Mouse (Mus musculus): ENCODE data around the gene Oxsm.

Oxsm gene

DNA sequence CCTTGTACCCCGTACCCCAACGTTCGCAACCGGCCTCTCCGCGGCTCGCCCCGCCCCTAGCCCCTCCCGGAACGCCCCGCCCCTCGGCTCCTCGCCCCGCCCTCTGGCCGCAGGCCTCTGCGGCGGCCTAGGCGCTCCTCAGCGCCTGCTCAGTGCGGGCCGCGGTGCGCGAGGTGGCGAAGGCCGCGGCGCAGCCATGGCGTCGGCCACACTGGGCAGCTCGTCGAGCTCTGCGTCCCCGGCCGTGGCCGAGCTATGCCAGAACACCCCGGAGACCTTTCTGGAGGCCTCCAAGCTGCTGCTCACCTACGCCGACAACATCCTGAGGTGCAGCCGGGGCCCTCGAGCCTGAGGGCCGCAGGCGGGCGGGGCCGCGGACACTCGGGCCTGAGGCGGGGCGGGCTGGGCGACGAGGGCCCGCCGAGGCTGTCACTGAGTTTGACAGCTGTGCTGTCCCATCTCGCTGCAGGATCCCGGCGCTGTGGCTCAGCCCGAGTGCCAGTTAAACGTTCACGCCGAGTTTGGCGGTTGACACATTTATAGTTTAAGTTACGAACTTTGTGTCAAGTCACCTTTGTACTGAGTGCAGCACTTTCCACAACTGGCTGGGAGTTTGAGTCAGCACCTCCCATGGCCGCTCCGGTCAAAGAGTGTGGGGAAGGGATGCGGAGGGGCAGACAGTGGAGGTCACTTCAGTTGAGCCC is at the start of gene Oxsm, which contains the start of gene Ngly1:
Oxsm (minus strand) TSS at position 638 of the 704 bp plus-strand sequence.
Ngly1 (plus strand) TSS at position 110 of the 704 bp plus-strand sequence.
- DNase-seq (ENCODE audit: low spot score) = peak; percentile 72

DNA sequence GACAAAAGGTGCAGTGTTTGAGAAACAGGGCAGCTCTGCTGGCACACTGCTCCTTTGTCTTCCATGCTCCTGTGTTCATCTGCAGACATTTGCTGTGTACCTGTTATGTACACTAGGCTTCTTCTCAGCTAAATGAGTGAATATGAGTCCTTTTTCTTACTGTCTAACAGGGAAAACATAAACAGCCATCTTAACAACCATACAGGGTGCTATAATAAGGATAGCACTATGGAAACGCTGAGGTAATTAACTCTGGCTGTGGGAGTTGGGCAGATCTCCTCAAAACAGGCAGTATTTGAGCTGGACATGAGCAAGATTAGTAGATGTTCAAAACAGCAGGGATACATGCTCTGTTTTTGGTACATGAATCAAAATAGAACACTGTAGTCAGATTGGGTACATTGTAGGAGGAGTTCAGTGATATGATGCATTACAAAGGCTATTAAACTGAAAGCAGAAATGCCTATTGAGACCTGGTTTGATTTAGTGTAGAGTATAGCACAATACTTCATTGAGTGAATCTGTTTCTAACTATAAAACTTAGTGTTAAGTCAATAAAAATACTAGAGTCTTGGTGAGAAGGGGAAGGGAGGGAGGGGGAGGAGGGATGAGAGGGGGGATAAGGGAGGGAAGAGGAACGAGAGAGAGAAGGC is 47.3 kb upstream of the Oxsm start:
- no peak for DNase-seq (ENCODE audit: low spot score)

DNA sequence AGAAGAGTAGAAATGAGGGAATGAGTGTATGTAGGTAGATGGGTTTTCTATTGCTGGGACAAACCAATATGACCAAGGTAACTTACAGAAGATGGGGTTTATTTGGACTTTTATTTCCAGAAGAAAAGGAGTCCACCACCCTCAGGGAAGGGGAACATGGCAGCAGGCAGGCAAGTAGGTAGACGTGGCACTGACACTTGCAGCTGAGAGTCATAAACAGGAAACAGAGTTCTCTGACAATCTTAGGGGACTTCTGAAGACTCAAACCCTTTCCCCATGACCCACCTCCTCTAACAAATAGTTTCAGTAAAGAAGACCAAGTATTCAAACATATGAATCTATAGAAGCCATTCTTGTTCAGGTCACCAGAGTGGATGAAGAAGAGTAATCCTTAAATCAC is 44.3 kb upstream of the Oxsm start:
- DNase-seq (ENCODE audit: low spot score) = no peak

DNA sequence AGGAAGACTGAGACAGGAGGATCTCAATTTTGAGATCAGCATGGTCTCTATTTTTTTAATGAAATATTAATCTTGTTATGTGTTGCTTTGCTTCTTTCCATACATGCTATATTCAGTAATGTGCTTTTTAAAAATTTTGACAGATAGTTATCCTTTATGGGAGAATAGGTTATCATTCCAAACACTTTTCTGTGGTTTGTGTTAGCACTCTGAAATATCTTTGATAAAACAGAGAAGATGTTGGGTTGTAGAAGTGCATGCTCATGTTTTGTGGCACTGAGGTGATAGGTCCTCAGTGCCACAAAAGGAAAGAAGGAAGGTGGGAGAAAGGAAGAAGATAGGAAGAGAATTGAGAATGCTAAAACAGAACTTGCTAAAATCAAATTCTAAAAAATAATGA is 43.4 kb upstream of the Oxsm start:
- no peak for DNase-seq (ENCODE audit: low spot score)

DNA sequence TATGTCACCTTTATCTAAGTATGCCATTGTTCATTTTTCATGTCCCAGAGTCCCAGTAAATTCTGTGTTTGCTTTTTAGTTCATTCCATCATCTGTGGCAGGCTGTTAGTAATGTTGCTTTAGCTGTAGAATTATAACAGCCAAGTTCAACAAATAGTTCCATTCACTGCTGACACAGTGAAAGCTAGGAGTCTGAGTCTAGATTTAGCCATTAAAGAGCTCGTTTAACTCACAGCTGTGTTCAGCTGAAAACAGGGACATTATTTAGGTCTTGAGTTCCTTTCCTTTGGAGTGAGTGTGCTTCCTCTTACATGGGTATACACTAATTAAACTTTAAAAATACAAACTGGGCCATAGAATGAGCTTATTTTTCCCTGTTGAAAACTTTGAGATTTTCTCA is 42.8 kb upstream of the Oxsm start:
- DNase-seq (ENCODE audit: low spot score) = no peak

DNA sequence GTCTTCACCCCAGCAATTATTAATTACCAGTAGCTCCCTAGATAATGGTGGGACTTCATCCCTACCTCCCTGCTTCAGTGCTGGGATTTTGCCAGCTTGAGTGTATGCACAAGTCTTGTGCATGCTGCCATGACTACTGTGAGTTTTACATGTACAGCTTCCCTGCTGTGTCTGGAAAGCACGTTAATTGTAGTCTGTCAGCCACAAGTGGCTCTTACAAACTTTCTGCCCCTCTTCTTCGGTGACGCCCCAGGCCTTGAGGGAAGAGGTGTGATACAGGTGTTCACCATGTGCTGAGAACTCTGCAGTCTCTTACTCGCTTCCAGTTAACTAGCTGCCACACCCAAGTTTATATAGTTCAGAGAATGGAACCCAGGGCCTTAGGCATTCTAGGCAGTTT is 34.4 kb upstream of the Oxsm start:
- no peak for DNase-seq (ENCODE audit: low spot score)

DNA sequence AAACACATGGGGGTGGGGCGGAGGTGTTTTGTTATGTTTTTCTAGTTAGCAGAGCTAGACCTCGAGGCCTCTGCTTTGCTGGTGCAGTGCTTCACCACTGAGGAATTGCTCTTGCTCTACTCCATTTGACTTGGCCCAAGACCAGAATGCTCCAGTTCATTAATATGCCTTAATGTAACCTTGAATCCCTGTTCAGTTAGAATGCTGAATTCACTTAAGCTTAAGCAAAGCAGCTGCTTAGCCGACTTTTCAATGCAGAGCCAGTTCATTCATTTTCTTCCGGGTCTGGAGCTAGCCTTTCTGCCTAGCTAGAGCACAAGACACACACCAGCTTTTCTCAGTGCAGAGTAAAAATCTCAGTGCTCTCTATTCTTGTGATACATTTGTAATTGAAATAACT is 29.6 kb upstream of the Oxsm start:
- no peak for DNase-seq (ENCODE audit: low spot score)

DNA sequence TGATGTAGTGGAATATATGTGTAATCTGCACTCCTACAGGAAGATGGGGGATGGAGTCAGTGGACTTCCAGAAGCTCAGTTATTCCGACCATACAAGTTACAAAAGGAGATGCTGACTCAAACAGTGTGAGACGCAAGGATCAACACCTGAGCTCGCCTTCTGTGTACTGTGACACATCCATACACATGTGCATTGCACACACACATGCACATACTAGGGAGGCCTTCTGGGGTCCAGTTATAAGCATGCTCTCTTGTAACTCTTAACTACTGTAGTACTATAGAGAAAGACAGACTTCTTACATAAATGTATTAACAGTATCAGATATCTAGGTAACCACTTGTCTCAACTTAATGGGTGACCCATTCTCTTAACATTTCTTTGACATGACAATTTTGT is 24.1 kb upstream of the Oxsm start:
- DNase-seq (ENCODE audit: low spot score) = no peak

DNA sequence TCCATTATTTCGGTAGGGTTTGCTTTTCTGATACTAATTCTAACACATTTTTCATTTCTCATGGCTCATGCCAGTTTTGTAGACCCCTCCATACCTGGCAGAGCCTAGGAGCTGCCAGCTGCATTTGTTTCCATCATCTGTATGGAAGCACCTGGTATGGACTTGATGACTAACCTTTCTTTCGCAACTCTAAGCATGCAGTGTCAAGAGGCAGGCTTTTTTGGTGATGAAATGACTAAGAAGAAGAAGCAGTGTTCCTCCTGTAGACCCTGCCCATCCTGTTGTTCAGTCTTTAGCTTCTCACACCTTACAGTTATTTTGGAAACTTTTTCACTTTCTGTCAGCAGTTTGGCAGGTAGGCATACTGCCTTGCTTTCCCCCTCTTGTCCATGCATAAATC is 20.2 kb upstream of the Oxsm start:
- DNase-seq (ENCODE audit: low spot score) = no peak

DNA sequence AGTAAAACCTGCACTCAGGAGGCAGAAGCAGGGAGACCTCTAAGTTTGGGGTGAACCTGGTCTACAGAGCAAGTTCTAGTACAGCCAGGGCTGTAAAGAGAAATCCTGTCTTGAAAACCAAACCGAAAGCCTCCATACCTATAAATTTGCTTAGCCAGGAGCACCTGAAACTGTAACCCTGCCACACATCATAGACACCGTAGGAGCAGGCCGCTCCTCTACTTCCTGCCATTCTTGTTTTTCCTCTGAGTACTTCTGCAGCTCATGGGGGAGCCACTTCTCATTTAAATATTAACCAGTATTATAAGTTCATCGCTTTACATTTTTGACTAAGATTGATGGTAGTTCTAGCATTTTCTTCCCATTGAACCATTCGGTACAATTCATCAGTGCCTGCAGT is 17.4 kb upstream of the Oxsm start:
- no peak for DNase-seq (ENCODE audit: low spot score)

DNA sequence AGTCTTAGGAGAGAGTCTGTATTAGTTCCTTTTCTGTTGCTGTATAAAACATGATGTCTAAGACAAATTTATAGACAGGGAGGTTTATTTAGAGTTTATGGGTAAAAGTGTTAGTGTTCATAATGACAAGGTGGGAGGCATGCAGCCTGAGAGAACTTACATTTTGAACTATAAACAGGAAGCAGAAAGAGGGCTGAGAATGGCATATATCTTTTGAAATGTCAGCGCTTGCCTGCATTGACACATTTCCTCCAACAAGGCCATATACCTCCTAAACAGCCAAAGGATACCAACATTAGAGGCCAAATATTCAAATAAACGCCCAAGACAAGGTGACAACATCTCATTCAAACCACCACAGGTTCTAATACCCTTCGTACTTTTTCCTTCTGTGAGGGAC is 12.3 kb upstream of the Oxsm start:
- DNase-seq (ENCODE audit: low spot score) = no peak

DNA sequence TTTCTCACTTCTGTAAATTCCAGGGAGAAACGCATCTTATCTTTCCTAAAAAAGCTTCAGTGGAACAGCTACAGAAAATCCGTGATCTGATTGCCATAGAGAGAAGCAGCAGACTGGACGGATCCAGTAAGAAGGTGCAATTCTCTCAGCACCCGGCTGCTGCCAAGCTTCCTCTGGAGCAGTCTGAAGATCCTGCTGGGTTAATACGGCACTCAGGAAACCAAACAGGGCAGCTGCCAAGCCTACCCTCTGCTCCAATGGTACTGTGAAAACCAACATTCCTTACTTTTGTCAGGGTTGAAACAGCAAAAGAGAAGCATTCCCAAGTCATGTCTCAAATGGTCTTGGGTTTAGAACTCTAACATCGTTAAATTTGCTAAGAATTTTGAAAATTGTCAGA is 10.9 kb upstream of the Oxsm start:
- no peak for DNase-seq (ENCODE audit: low spot score)

DNA sequence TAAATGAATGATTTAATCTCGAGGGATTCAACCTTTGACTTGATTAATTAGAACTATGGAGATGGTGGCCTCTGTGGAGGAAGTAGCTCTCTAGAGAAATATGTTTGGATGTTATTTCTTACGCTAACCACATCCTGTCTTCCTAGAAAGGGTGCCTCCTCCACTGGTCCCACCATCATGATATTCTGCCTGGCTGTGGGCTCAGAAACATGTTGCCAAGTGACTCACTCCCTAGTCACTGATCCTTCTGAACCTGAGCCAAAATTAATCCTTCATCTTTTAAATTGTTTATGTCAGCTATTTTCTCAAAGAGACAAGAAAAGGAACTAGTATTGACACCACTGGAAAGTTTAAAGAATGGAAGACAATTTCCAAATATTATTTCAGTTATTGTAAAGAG is 6.6 kb upstream of the Oxsm start:
- no peak for DNase-seq (ENCODE audit: low spot score)

DNA sequence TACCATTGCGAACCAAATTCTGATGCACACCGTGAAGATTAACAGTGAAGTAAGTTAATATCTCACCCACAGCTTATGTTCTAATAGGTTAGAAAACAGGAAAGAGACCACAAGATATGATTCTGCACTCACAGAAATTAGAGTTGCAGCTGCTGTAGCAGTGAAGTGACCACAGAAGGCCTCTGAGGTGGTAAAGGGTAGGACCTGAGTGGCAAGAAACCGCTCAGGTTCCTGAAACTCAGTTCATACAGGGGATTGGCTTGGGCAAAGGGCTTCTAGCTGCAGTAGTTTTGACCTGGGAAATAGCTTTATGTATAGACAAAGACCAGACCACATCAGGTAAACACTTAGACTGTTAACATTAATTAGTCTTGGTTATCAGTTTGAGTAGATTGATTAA is 6.1 kb upstream of the Oxsm start:
- DNase-seq (ENCODE audit: low spot score) = no peak

DNA sequence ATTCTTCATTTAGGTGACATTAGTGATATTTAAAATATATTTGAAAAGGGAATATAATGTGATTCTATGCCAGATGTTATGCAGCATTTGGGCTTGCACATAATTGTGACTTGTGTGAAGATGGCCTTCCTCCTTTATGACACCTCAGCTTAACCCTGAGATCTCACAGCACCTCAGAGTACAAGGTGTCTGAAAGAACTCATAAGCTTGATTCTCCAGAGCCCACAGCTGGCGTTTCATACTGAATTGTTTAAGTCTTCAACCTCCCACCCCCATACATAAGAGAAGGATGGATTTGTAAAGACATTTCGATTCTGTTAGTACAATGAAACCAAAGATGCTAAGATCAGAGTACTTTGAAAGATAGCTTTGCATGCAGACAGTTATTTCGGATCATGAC is 491 bp upstream of the Oxsm start:
- no peak for DNase-seq (ENCODE audit: low spot score)

DNA sequence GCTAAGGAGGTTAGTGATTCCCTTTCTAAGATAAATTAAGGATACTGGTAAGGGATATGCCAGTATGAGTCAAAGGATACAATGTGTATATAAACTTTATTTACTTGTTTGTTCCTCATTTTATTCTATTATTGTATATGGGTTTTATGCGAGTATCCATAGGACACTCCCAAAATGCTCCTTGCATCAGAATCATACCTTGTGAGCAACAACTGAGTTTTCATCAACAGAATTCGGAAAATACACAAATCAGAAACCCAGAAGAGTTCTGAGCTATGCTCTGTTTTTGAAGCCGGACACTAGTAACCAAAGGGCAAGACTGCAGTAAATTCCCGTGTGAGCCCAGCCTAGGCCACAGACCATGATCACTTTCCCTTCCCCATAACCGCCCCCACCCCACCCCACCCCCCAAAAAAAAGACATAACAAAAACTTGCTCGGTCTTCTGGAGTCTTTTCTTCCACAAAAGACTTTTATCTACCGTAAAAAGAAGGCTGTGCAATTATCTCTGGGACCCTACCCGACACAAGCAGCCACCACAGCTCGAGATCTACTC is 928 bp downstream of the Oxsm start:
- DNase-seq (ENCODE audit: low spot score) = no peak

DNA sequence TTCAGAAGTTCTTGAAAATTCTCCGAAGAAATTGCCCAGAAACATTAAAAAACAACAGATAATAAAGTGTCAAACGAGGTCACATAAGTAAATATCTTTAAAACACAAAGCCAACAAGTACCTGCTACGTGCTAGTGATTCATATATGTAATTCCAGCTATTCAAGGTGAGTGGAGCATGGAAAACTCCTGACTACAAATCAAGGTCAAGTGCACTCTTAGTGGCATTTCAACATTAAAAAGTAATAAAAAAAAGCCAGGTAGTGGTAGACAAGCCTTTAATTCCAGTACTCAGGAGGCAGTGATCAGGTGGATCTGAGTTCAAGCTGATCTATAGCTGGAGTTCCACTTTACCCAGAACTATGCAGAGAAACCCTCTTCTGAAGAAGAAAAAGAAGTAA is 1.5 kb downstream of the Oxsm start:
- DNase-seq (ENCODE audit: low spot score) = no peak

DNA sequence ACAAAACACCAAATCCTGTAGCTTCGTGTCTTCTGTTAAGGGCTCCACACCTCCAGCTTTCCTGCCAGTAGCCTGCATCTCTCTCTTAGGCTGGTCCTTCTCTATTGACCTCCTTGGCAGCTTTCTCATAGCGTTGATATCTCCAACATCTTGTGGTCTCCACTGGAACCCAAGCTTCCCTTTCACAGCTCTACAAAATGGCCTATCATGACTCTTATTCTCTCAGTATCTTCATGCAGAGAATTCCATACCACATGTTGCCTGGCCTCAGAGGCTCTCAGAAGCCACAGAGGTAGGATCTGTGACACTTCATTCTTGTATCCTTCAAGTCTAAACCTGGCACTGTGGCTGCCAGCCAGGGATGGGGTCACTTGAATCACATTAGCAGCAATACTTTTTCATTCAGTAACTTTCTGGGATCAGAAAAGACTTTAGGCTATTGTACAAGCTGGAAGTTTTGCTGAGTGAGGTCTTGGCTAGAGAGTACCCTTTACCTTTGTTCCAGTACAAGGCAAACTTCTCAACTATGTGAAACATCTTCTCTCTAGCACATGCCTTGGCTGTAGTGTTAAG is 3.2 kb downstream of the Oxsm start:
- DNase-seq (ENCODE audit: low spot score) = no peak

DNA sequence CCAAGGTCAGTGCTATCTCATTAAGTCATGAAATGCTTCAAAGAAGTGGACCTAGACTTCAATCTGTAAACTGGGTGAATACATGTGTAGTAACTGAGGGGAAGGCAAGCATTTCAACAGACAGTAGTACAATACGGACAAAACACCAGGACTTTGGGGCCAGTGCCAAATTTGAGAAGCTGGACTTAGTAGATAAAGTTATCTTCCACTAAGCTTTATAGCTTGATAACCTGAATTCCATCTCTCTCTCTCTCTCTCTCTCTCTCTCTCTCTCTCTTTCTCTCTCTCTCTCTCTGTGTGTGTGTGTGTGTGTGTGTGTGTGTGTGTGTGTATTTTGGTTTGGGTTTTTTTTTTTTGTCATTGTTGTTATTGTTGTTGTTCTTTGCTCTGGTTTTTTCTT is 4.5 kb downstream of the Oxsm start:
- DNase-seq (ENCODE audit: low spot score) = no peak

DNA sequence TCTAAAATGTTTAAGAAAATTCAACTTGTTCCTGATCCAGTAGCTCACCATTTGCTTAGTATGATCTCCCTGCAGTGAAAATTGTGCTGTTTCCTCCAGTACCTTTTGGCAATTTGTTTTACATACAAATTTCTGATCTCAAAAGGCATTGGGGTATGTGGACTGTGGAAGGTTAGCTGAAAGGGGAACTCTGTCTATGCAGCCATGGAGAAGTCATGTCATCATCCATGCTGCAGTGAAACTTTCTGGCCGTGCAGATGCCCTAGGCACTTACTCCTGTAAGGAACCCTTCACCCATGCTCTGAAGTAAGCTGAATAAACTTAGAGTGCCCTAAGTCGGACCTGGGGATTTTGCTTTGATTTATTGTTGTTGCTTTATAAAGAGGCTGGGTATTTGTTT is 5.2 kb downstream of the Oxsm start:
- no peak for DNase-seq (ENCODE audit: low spot score)

DNA sequence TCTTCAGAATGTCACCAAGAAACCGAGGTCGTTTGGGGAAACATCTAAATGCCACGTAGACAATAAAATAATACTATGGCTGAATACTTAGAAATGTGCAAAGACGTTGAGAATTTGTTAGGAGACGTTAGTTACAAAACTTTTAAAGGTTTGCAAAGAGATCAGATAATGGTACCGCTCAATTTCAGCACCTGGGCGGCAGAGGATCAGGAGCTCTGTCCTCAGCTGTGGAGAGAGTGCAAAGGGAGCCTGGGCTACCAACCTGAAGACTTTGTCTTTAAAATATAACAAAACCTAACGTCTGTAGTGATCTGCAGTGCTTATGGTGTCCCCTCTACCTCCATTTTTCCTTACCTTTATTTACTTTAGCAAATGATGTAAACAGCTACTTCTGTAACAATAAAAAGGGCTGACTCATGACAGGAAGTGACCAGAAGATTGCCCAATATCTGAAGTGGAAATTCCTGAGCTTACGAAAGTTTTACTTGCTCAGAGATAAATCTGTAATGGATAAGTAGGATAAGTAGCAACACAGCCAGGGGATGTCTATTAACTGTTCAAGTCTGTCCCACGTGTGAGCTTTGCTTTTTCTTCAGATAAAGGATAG is 5.9 kb downstream of the Oxsm start:
- DNase-seq (ENCODE audit: low spot score) = no peak

DNA sequence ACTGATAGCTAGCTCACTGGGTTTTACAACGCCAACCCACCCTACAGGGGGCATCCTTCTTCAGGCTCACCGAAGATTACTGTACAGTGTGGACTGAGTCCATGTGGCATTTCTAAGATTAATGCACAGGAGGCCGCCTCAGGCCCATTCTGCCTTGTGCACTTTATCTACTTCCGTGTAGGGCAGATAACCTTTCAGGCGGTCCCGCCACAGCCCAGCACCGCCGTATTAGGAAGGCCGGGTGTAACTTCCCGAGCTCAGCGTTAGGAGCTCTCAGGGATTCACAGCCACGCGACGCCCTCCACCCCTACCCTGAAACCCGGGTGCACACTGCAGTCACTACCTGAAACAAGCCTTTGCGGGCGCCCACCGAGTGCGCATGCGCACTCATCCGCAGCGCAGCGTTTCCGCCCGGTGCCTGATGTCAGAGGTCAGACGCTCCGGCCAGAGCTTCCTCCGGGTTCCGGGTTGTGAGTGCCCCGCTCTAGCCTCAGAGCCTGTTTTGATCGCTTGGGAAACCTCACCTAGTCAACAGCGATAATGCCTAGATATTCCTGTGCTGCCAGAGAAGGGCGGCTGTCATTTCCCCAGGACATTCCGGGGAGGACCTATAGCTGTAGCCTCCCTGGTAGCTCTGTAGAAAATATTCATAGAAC is 6.5 kb downstream of the Oxsm start:
- peak; percentile 80 for DNase-seq (ENCODE audit: low spot score)
